Mouse (Mus musculus) heart, adult 2 months (tissue): Measurements from ENCODE around the gene Slc12a7.

Experiments used
- CTCF ChIP-seq: fragments of 200-600 bp; IDR thresholded peaks from 2 replicates; pipeline ENCODE4 v1.8.1; 2022; ENCODE audit warnings: antibody characterized with exemption, mild to moderate bottlenecking, moderate library complexity
- EP300 ChIP-seq: fragments of 200-500 bp; IDR thresholded peaks from 2 replicates; pipeline ENCODE4 v1.6.1; 2011; ENCODE audit warnings: low read depth, low read length, control low read depth; ENCODE audit not compliant: insufficient read depth
- POLR2A ChIP-seq: fragments of 200-500 bp; IDR thresholded peaks from 2 replicates; pipeline ENCODE4 v1.6.1; 2011; ENCODE audit warnings: mild to moderate bottlenecking, low read depth, low read length, control low read depth; ENCODE audit not compliant: insufficient read depth

DNA sequence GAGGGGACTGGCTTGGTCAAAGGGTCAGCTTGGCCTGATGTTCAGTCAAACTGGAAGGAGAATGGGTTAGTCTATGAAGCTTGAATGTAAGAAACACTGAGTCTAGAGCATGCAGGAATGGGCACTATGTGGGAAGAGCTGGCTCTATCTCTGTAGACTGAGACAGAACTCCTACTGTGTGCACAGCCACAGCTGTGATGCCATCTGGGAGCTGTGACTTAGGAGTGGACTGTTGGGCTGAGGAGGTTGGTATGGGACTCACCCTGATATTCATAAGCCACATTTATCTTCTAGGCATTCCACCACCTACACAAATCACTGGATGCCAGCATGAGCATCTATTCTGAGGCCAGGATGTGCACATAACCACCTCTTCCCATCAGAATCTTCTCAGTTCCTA is 24.5 kb downstream of the Slc12a7 start:
- TF ChIP-seq CTCF, result no peak
- TF ChIP-seq POLR2A, result no peak
- TF ChIP-seq EP300, result no peak
